Mouse (Mus musculus) liver, embryonic 14.5 days (tissue): Measurements from ENCODE around the gene Efnb2. TPM values are rescaled to one million over a fixed set of nuclear protein-coding genes. Genes with fewer than 3 reads are reported as not detected.

Experiments used
- ATAC-seq: fragments of 200-750 bp; cut with Nextera tagmentation; 2 replicates; pipeline ENCODE4 v1.8.0; 2017; ENCODE audit warnings: moderate number of reproducible peaks, mild to moderate bottlenecking, moderate library complexity; ENCODE audit not compliant: insufficient read depth
- DNase-seq, 3 experiments: peaks; one replicate each; pipeline ENCODE4 v3.0.0-alpha.2; 2012 to 2013; ENCODE audit warnings: low read depth in 3 of 3, low spot score in 3 of 3
- H3K27ac ChIP-seq: fragments of 300-500 bp; sonication (generic); 2 replicates; pipeline ENCODE4 v1.5.1; 2014; ENCODE audit warnings: moderate library complexity, mild to moderate bottlenecking, control low read depth, inconsistent platforms
- H3K27me3 ChIP-seq: fragments of 300-500 bp; sonication (generic); 2 replicates; pipeline ENCODE4 v1.6.1; 2014; ENCODE audit warnings: mild to moderate bottlenecking, low read length, moderate library complexity; ENCODE audit not compliant: control insufficient read depth, insufficient read depth
- H3K36me3 ChIP-seq: fragments of 300-500 bp; sonication (generic); replicated peaks from 2 replicates; pipeline ENCODE4 v1.6.1; 2014; ENCODE audit warnings: low read depth; ENCODE audit not compliant: control insufficient read depth, insufficient read depth
- H3K4me1 ChIP-seq, 2 experiments: fragments of 200-500 bp in 1 of 2; fragments of 300-500 bp in 1 of 2; sonication (generic) in 1 of 2; replicated peaks; 2 replicates each; pipeline ENCODE4 v1.6.1; 2012 to 2014; ENCODE audit warnings: antibody characterized with exemption in 1 of 2, inconsistent platforms in 1 of 2, low read length in 1 of 2; ENCODE audit not compliant: control insufficient read depth in 2 of 2, insufficient read depth in 2 of 2
- H3K4me2 ChIP-seq: fragments of 300-500 bp; sonication (generic); 2 replicates; pipeline ENCODE4 v1.6.1; 2014; ENCODE audit warnings: low read depth, mild to moderate bottlenecking, control low read depth, moderate library complexity
- H3K4me3 ChIP-seq, 2 experiments: fragments of 200-500 bp in 1 of 2; fragments of 300-500 bp in 1 of 2; sonication (generic) in 1 of 2; 2 replicates each; pipeline ENCODE4 v1.5.1; 2012 to 2014; ENCODE audit warnings: low read depth in 2 of 2, low read length in 2 of 2, mild to moderate bottlenecking in 2 of 2, control low read depth in 1 of 2, inconsistent platforms in 1 of 2, moderate library complexity in 1 of 2; ENCODE audit not compliant: insufficient read depth in 1 of 2
- H3K9ac ChIP-seq: fragments of 300-500 bp; sonication (generic); replicated peaks from 2 replicates; pipeline ENCODE4 v1.6.1; 2014; ENCODE audit warnings: mild to moderate bottlenecking, control low read depth, moderate library complexity
- H3K9me3 ChIP-seq: fragments of 300-500 bp; sonication (generic); 2 replicates; pipeline ENCODE4 v1.6.1; 2016; ENCODE audit warnings: low read length, mixed read lengths; ENCODE audit not compliant: control insufficient read depth
- CTCF ChIP-seq: IDR thresholded peaks from 2 replicates; pipeline ENCODE4 v1.5.1; 2016; ENCODE audit warnings: antibody characterized with exemption, low read depth, control low read depth
- EP300 ChIP-seq: IDR thresholded peaks from 2 replicates; pipeline ENCODE4 v1.6.1; 2016; ENCODE audit warnings: antibody characterized with exemption, low read depth
- WGBS: fragments of 180-500 bp; shearing (Covaris S2); extraction: QIAGEN DNeasy Blood & Tissue Kit; methylation state at CpG from one replicate; pipeline ENCODE4 v1.1.7; 2014; ENCODE audit not compliant: insufficient replicate concordance; 5-methylcytosine and 5-hydroxymethylcytosine counted together
- polyA plus RNA-seq, 2 experiments: library from polyadenylated mRNA; depleted of rRNA in 1 of 2; stranded (reverse) in 1 of 2; unstranded in 1 of 2; fragments of >200 nt; fragmentation: Nextera tagmentation in 1 of 2; extraction: Ambion mirVana in 1 of 2; gene quantifications; 2 replicates each; pipeline versions ENCODE4 v1.2.1 to v1.2.3; 2012 to 2014

The Efnb2 gene
- polyA plus RNA-seq, 2 experiments, result 0.79 to 0.85 TPM

DNA sequence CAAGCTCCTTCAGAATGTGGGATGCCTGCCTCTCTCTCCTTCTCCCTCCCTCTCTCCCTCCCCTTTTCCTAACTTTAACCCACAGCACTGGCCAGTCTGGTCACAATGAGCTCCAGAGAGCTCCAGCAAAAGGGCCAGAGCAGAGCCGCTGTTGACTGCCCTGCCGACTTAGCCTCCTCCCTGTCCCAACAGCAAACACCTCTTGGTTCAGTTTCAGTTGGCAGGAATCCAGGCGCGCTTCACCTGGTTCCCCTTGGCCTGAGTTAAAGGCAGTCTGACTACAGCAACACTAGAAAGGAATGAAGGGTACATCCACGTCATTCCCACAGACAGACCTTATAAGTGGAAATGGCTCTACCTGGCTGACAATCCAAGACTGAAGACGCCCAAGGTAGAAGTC lies 84.2 kb downstream of the Efnb2 start:
- WGBS, result 59% methylated on average over 6 of the region's 6 CpGs
- H3K4me3 ChIP-seq, result no peak overlapping the region
- no peak for DNase-seq
- ATAC-seq, result no peak
- TF ChIP-seq CTCF, result no peak
- no peak for TF ChIP-seq EP300
- H3K36me3 ChIP-seq, result no peaks in the 10 kb centered on the region
- no peak overlapping the region for H3K27ac ChIP-seq
- no peak overlapping the region for H3K4me2 ChIP-seq
- H3K9ac ChIP-seq, result no peak overlapping the region
- no peaks in the 10 kb centered on the region for H3K9me3 ChIP-seq
- no peaks in the 10 kb centered on the region for H3K4me1 ChIP-seq
- no peaks in the 10 kb centered on the region for H3K27me3 ChIP-seq

DNA sequence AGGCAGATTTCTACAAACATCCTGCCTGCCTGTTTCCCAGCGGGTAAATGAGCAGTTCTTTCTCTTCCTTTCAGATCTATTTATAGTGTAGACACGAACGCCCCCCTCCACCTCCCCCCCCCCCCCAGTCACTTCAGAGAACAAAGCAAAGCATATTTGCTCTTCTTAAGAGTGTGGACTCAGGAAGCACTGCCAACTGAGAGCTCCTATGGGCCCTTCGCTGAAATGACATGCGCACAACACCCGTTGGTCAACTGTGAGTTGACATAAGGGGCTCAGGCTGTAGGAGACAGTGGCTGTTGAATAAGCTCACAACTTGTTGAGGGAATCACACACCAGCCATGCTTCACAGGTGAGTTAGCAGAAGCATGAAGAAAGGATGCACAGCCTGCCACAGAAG lies 84.8 kb downstream of the Efnb2 start:
- WGBS, result 29% methylated on average over 5 of the region's 6 CpGs
- ATAC-seq, result no peak

DNA sequence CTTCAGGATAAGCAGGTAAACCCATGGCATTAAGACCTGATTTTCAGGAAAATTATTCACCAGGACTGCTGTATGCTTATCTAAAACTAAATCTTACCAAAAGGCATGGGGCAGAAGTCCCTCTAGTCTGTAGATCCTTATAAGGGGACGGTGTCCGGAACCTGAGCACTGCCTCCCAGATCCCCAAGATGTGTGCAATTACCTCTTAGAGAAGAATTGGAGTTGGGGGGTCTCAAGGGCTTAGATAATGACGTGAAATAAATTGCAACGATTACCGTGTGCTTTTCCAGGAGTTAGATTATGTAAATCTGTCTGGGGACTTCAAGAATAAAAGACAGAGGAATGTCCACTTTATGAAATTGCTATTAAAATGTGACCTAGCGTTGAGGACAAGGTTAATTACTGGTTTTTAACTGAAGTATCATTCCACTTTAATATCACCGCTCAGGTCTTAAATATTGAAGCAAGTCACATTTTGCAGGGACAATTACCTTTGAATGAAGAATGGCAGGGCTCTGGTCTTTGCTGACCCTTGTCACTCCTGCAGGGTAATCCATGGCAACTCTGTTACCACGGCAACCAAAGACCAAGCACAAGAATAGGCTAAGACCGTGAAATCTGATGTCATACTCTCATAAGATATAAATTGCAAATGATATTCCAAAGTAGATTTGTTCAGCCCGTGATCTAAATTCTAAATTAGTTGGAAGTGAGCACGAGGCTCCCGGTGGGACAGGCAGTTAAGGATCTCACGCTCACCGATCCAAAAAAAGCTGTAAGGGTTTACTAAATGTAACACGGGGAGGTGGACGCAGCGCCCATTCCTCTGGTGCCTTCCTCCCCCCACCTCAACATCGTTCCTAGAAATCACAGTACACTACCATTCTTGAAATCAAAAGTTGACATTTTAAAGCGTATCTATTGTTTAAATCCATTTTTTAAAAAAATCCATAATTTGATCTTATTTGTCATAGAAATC lies 86.2 kb downstream of the Efnb2 start:
- Histone ChIP-seq H3K9ac (no peak overlapping the region), H3K9me3 (no peaks in the 10 kb centered on the region), H3K27me3 (no peaks in the 10 kb centered on the region), H3K4me3 (no peak overlapping the region), H3K27ac (no peak overlapping the region), H3K4me1 (no peaks in the 10 kb centered on the region), H3K4me2 (no peak overlapping the region), H3K36me3 (no peaks in the 10 kb centered on the region)
- DNase-seq (no peak), ATAC-seq (no peak)
- WGBS, result 73% methylated on average over 19 of the region's 19 CpGs
- no peak for TF ChIP-seq CTCF
- no peak for TF ChIP-seq EP300

More for the DNA sequence above, 84.8 kb downstream of the Efnb2 start:
- no peak for DNase-seq
- Histone ChIP-seq H3K36me3 (no peaks in the 10 kb centered on the region), H3K27me3 (no peaks in the 10 kb centered on the region), H3K4me1 (no peaks in the 10 kb centered on the region), H3K4me3 (no peak overlapping the region), H3K4me2 (no peak overlapping the region), H3K9ac (no peak overlapping the region), H3K27ac (no peak overlapping the region), H3K9me3 (no peaks in the 10 kb centered on the region)
- no peak for TF ChIP-seq EP300
- TF ChIP-seq CTCF, result no peak

DNA sequence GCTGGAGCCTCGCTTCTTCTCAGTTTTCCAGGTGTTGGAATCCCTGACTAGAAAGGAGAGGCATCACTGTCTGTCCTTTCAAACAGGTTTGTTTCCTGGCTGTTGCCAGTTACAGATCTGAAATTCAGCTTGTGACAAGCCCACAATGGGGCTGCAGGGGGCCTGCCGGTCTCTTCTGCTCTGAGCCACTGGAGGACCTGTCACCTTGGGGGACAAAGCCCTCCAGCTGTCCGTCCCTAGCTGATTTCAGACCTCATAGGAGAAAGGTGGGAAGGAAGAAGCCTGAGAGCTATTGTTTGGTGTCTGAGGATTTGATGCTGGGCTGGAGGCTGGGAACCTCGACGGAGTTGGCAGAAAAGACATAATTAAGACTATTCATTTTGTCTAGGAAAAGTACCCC lies 88.8 kb downstream of the Efnb2 start:
- H3K4me1 ChIP-seq, result no peaks in the 10 kb centered on the region
- DNase-seq, result no peak
- no peak overlapping the region for H3K4me2 ChIP-seq
- no peak overlapping the region for H3K27ac ChIP-seq
- no peaks in the 10 kb centered on the region for H3K27me3 ChIP-seq
- no peak for ATAC-seq
- no peaks in the 10 kb centered on the region for H3K9me3 ChIP-seq
- H3K4me3 ChIP-seq, result no peak overlapping the region
- no peak overlapping the region for H3K9ac ChIP-seq
- TF ChIP-seq EP300 (no peak), CTCF (no peak)
- 47% methylated on average over 5 of the region's 5 CpGs for WGBS
- H3K36me3 ChIP-seq, result no peaks in the 10 kb centered on the region

DNA sequence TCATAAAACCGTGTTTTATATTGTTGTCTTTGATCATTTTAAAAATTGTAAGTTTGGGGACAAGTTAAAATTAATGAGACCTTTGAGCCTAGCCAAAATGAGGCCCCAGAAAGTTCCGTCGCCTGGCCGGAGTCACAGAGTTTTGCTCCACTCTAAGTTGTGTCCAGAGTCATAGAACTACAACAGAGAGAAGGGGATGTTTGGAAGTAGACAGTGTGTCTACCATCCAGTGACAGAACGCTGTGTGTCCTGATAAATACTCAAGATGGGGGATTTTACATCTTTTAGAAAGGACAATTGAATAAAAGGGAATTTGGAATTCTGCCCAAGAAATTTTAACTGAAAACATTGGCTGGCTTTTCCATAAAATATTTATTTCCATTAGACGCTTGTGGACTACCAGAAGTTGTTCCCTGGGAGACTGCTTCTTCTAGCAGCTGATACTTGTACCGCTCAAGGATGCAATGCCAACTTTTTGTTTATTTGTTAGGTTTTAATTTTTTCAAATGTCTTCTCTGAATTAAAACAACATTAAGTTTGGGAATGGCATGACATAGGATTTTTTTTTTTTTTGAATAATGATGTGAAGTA lies 89.3 kb downstream of the Efnb2 start:
- H3K4me1 ChIP-seq, result no peaks in the 10 kb centered on the region
- H3K36me3 ChIP-seq, result no peaks in the 10 kb centered on the region
- TF ChIP-seq EP300 (no peak), CTCF (no peak)
- no peak overlapping the region for H3K27ac ChIP-seq
- H3K9ac ChIP-seq, result no peak overlapping the region
- no peaks in the 10 kb centered on the region for H3K27me3 ChIP-seq
- H3K4me2 ChIP-seq, result no peak overlapping the region
- H3K4me3 ChIP-seq, result no peak overlapping the region
- no peaks in the 10 kb centered on the region for H3K9me3 ChIP-seq
- ATAC-seq (no peak), DNase-seq (no peak)
- 62% methylated on average over 7 of the region's 7 CpGs for WGBS
